Mouse (Mus musculus): Measurements from ENCODE around the gene Tmed4. TPM values are rescaled to one million over a fixed set of nuclear protein-coding genes. Genes with fewer than 3 reads are reported as not detected.

The Tmed4 gene
- polyA plus RNA-seq, 1 experiment from 2014 or later, result 203 TPM

- Histone ChIP-seq H3K9ac (ENCODE audit: low read depth, low read length) (no peak overlapping the region), H3K27me3 (replicated peaks; ENCODE audit: control insufficient read depth, insufficient read depth, low read length) (no peaks in the 10 kb centered on the region), H3K36me3 (ENCODE audit: control insufficient read depth, insufficient read depth) (no peaks in the 10 kb centered on the region), H3K4me2 (replicated peaks; ENCODE audit: low read depth) (no peak overlapping the region), H3K9me3 (ENCODE audit: control insufficient read depth) (no peaks in the 10 kb centered on the region), H3K27ac (ENCODE audit: low read depth, low read length) (no peak overlapping the region), H3K4me3 (ENCODE audit: low read depth, low read length) (no peak overlapping the region), H3K4me1 (replicated peaks; ENCODE audit: control insufficient read depth, insufficient read depth, low read length) (peaks cover 4% of the 10 kb centered on the region; the same call in 1 of the 2 replicates)
- 96% methylated on average over 3 of the region's 3 CpGs for WGBS
- ATAC-seq, result no peak
- TF ChIP-seq CTCF (IDR thresholded peaks at IDR 0.05; ENCODE audit: low read depth), result no peak
These were observed 15.5 kb upstream of the Tmed4 start for GRCm38 (mm10) chr11:6290138-6290537.

- Histone ChIP-seq H3K27me3 (replicated peaks; ENCODE audit: control insufficient read depth, insufficient read depth, low read length) (no peaks in the 10 kb centered on the region), H3K9ac (ENCODE audit: low read depth, low read length) (no peak overlapping the region), H3K9me3 (ENCODE audit: control insufficient read depth) (0 out of 2 replicates have a peak, but pooled peaks cover 5% of the 10 kb centered on the region), H3K4me3 (ENCODE audit: low read depth, low read length) (no peak overlapping the region), H3K36me3 (ENCODE audit: control insufficient read depth, insufficient read depth) (no peaks in the 10 kb centered on the region), H3K4me2 (replicated peaks; ENCODE audit: low read depth) (no peak overlapping the region), H3K4me1 (replicated peaks; ENCODE audit: control insufficient read depth, insufficient read depth, low read length) (no peaks in the 10 kb centered on the region), H3K27ac (ENCODE audit: low read depth, low read length) (no peak overlapping the region)
- WGBS, result 81% methylated on average over 3 of the region's 3 CpGs
- no peak for ATAC-seq
- no peak for TF ChIP-seq CTCF (IDR thresholded peaks at IDR 0.05; ENCODE audit: low read depth)
These were observed 8.3 kb upstream of the Tmed4 start for GRCm38 (mm10) chr11:6282940-6283339.

GRCm38 (mm10) chr11:6276466-6276865, 1.8 kb upstream of the Tmed4 start:
- Histone ChIP-seq H3K9ac (ENCODE audit: low read depth, low read length) (no peak overlapping the region), H3K36me3 (ENCODE audit: control insufficient read depth, insufficient read depth) (peaks cover 7% of the 10 kb centered on the region; the same call in 1 of the 2 replicates), H3K4me2 (replicated peaks; ENCODE audit: low read depth) (no peak overlapping the region), H3K27ac (ENCODE audit: low read depth, low read length) (no peak overlapping the region), H3K9me3 (ENCODE audit: control insufficient read depth) (0 out of 2 replicates have a peak, but pooled peaks cover 5% of the 10 kb centered on the region), H3K4me1 (replicated peaks; ENCODE audit: control insufficient read depth, insufficient read depth, low read length) (no peaks in the 10 kb centered on the region; the same call in 1 of the 2 replicates), H3K27me3 (replicated peaks; ENCODE audit: control insufficient read depth, insufficient read depth, low read length) (no peaks in the 10 kb centered on the region), H3K4me3 (ENCODE audit: low read depth, low read length) (no peak overlapping the region)
- ATAC-seq, result no peak
- 77% methylated on average over 3 of the region's 3 CpGs for WGBS
- TF ChIP-seq CTCF (IDR thresholded peaks at IDR 0.05; ENCODE audit: low read depth), result no peak

GRCm38 (mm10) chr11:6275094-6275484, 419 bp upstream of the Tmed4 start:
- TF ChIP-seq CTCF (IDR thresholded peaks at IDR 0.05; ENCODE audit: low read depth), result no peak
- no peaks in the 10 kb centered on the region for H3K27me3 ChIP-seq (replicated peaks; ENCODE audit: control insufficient read depth, insufficient read depth, low read length)
- peak overlapping the region; percentile 94 for H3K4me2 ChIP-seq (replicated peaks; ENCODE audit: low read depth)
- peak overlapping the region; percentile 46 for H3K9ac ChIP-seq (ENCODE audit: low read depth, low read length)
- ATAC-seq, result peak; percentile 39; the same call in 1 of the 2 replicates
- H3K36me3 ChIP-seq (ENCODE audit: control insufficient read depth, insufficient read depth), result peaks cover 18% of the 10 kb centered on the region
- WGBS, result 25% methylated on average over 7 of the region's 7 CpGs
- H3K27ac ChIP-seq (ENCODE audit: low read depth, low read length), result peak overlapping the region; percentile 64
- no peaks in the 10 kb centered on the region; the same call in 1 of the 2 replicates for H3K4me1 ChIP-seq (replicated peaks; ENCODE audit: control insufficient read depth, insufficient read depth, low read length)
- H3K4me3 ChIP-seq (ENCODE audit: low read depth, low read length), result peak overlapping the region; percentile 93
- H3K9me3 ChIP-seq (ENCODE audit: control insufficient read depth), result 0 out of 2 replicates have a peak, but pooled peaks cover 2% of the 10 kb centered on the region

GRCm38 (mm10) chr11:6273607-6274006, 1.1 kb downstream of the Tmed4 start:
- peak; percentile 55 for ATAC-seq
- TF ChIP-seq CTCF (IDR thresholded peaks at IDR 0.05; ENCODE audit: low read depth), result no peak
- H3K27me3 ChIP-seq (replicated peaks; ENCODE audit: control insufficient read depth, insufficient read depth, low read length), result no peaks in the 10 kb centered on the region
- peak overlapping the region; percentile 74 for H3K9ac ChIP-seq (ENCODE audit: low read depth, low read length)
- H3K36me3 ChIP-seq (ENCODE audit: control insufficient read depth, insufficient read depth), result peaks cover 18% of the 10 kb centered on the region
- H3K4me1 ChIP-seq (replicated peaks; ENCODE audit: control insufficient read depth, insufficient read depth, low read length), result no peaks in the 10 kb centered on the region; the same call in 1 of the 2 replicates
- WGBS, result 31% methylated on average over 11 of the region's 11 CpGs
- peak overlapping the region; percentile 85 for H3K27ac ChIP-seq (ENCODE audit: low read depth, low read length)
- peak overlapping the region; percentile 93 for H3K4me3 ChIP-seq (ENCODE audit: low read depth, low read length)
- peak overlapping the region; percentile 94 for H3K4me2 ChIP-seq (replicated peaks; ENCODE audit: low read depth)
- H3K9me3 ChIP-seq (ENCODE audit: control insufficient read depth), result no peaks in the 10 kb centered on the region

GRCm38 (mm10) chr11:6267320-6268254, 7.1 kb downstream of the Tmed4 start, which contains the start of gene Ddx56:
Gene Ddx56 (minus strand): TSS chr11:6267772.
- ATAC-seq, result peak; percentile 91
- WGBS, result 1% methylated on average over 50 of the region's 50 CpGs
- peak within 1 kb of the TSS; percentile 81 for H3K9ac ChIP-seq (ENCODE audit: low read depth, low read length)
- 0 out of 2 replicates have a peak, but pooled peaks have one; percentile 1 for TF ChIP-seq CTCF (IDR thresholded peaks at IDR 0.05; ENCODE audit: low read depth)
- peaks cover 4% of the 10 kb centered on the region; the same call in 1 of the 2 replicates for H3K4me1 ChIP-seq (replicated peaks; ENCODE audit: control insufficient read depth, insufficient read depth, low read length)
- H3K4me2 ChIP-seq (replicated peaks; ENCODE audit: low read depth), result peak within 1 kb of the TSS; percentile 84
- H3K27ac ChIP-seq (ENCODE audit: low read depth, low read length), result peak within 1 kb of the TSS; percentile 94
- H3K9me3 ChIP-seq (ENCODE audit: control insufficient read depth), result no peaks in the 10 kb centered on the region
- H3K4me3 ChIP-seq (ENCODE audit: low read depth, low read length), result peak within 1 kb of the TSS; percentile 89
- peaks cover 51% of the 10 kb centered on the region for H3K36me3 ChIP-seq (ENCODE audit: control insufficient read depth, insufficient read depth)
- H3K27me3 ChIP-seq (replicated peaks; ENCODE audit: control insufficient read depth, insufficient read depth, low read length), result no peaks in the 10 kb centered on the region

All from intestine, postnatal 0 days (tissue).